Mouse (Mus musculus): ENCODE measurements at regions not wholly inside any gene's neighbourhood (a gene's known extent, or its start where the extent isn't known, plus 50 kb on each side); places are given as distances from the start of the nearest gene placed in this dataset.

GRCm38 (mm10) chr4:125439856-125440255 lies 50.6 kb upstream of the Grik3 start:
- Histone ChIP-seq H3K4me3 (replicated peaks; ENCODE audit: extremely low read depth, low read depth, low read length) (no peak overlapping the region), H3K4me1 (ENCODE audit: control insufficient read depth, insufficient read depth, low read length) (no peaks in the 10 kb centered on the region)
- WGBS = 39% methylated on average over 9 of the region's 9 CpGs
- no peak for DNase-seq
- TF ChIP-seq CTCF (IDR thresholded peaks at IDR 0.05; ENCODE audit: insufficient read depth, low read length) = no peak
- TF ChIP-seq POLR2A (IDR thresholded peaks at IDR 0.05; ENCODE audit: borderline replicate concordance, extremely low read depth, low read depth, low read length) = no peak

DNA sequence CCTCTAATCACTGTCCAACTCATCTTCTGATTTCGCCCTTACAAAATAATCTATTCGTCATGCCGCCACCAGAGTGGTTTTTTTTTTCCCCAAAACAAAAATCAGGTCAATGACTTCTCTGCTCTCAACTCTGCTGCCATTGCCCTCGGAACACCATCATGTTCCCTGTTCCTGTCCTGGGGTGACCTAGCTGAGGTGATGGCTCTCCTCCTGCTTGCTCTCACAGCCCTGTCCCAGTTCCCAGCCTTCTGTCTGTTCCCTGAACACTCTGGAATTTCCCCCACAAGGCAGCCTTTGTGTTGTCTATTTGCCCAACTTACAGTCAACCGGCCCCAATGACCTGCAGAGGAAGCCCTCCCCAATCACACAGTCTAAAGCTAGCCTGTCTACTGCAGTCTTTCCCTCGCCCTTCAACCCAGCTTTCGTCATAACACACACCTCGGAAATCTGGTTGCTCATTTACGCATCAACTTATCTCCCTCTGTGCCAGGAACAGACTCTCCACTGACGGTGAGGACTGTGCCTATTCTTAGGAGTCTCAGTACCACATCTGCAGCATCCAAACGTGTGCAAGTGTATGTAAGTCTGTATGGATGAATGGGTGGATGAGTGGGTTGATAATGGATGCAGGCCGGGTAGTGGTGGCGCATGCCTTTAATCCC lies 53.2 kb upstream of the Grik3 start:
- no peak overlapping the region for H3K4me3 ChIP-seq (replicated peaks; ENCODE audit: extremely low read depth, low read depth, low read length)
- TF ChIP-seq CTCF (IDR thresholded peaks at IDR 0.05; ENCODE audit: insufficient read depth, low read length) (no peak), POLR2A (IDR thresholded peaks at IDR 0.05; ENCODE audit: borderline replicate concordance, extremely low read depth, low read depth, low read length) (no peak)
- 66% methylated on average over 13 of the region's 13 CpGs for WGBS
- no peaks in the 10 kb centered on the region for H3K4me1 ChIP-seq (ENCODE audit: control insufficient read depth, insufficient read depth, low read length)
- no peak for DNase-seq

DNA sequence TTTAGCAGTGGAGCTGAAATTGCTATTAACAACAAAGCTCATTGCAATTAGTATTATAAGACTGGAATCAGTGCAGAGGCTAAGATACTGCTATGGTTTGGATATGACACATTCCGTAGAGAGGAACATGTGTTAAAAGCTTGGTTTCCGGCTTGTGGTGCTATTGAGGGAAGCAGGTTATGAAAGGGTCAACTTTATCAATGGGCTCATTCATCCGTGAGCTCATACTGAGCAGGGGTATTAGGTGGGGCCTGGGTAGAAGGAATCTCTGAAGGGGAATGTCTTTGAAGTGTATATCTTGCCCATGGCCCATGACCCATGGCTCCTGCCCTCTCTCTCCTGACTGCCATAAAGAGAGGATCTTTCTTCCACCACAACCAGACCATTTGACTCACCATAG lies 57.0 kb upstream of the Grik3 start:
- TF ChIP-seq CTCF (IDR thresholded peaks at IDR 0.05; ENCODE audit: insufficient read depth, low read length) = no peak
- 48% methylated on average over 3 of the region's 3 CpGs for WGBS
- DNase-seq = no peak
- Histone ChIP-seq H3K4me3 (replicated peaks; ENCODE audit: extremely low read depth, low read depth, low read length) (no peak overlapping the region), H3K4me1 (ENCODE audit: control insufficient read depth, insufficient read depth, low read length) (no peaks in the 10 kb centered on the region)

GRCm38 (mm10) chr4:125431648-125432047 lies 58.9 kb upstream of the Grik3 start:
- H3K4me1 ChIP-seq (ENCODE audit: control insufficient read depth, insufficient read depth, low read length) = no peaks in the 10 kb centered on the region
- no peak overlapping the region for H3K4me3 ChIP-seq (replicated peaks; ENCODE audit: extremely low read depth, low read depth, low read length)
- TF ChIP-seq CTCF (IDR thresholded peaks at IDR 0.05; ENCODE audit: insufficient read depth, low read length) (no peak), POLR2A (IDR thresholded peaks at IDR 0.05; ENCODE audit: borderline replicate concordance, extremely low read depth, low read depth, low read length) (no peak)
- no peak for DNase-seq

GRCm38 (mm10) chr4:125430845-125431244 lies 59.7 kb upstream of the Grik3 start:
- no peak for DNase-seq
- WGBS = 37% methylated on average over 4 of the region's 4 CpGs
- TF ChIP-seq POLR2A (IDR thresholded peaks at IDR 0.05; ENCODE audit: borderline replicate concordance, extremely low read depth, low read depth, low read length) = no peak
- TF ChIP-seq CTCF (IDR thresholded peaks at IDR 0.05; ENCODE audit: insufficient read depth, low read length) = no peak
- H3K4me1 ChIP-seq (ENCODE audit: control insufficient read depth, insufficient read depth, low read length) = no peaks in the 10 kb centered on the region
- no peak overlapping the region for H3K4me3 ChIP-seq (replicated peaks; ENCODE audit: extremely low read depth, low read depth, low read length)

DNA sequence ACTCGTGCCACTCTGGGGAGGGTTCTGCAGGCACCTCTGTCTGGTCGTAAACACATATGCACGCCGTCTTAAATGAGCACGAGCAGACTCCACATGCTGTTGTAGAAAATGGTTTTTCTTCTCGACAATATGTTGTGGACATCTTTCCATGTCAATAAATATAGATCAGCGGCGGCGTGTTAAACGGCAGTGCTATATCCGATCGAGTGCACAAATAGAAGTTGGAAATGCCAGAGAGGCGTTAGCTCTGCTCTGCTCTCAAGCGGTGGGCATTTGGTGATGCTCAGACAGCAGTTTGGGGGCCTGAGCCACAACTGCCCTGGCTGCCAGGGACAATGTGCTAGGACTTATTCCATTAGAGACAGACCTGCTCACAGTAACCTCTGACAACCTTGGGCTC lies 61.8 kb upstream of the Grik3 start:
- Histone ChIP-seq H3K4me1 (ENCODE audit: control insufficient read depth, insufficient read depth, low read length) (no peaks in the 10 kb centered on the region), H3K4me3 (replicated peaks; ENCODE audit: extremely low read depth, low read depth, low read length) (no peak overlapping the region)
- no peak for TF ChIP-seq POLR2A (IDR thresholded peaks at IDR 0.05; ENCODE audit: borderline replicate concordance, extremely low read depth, low read depth, low read length)
- no peak for TF ChIP-seq CTCF (IDR thresholded peaks at IDR 0.05; ENCODE audit: insufficient read depth, low read length)
- 87% methylated on average over 14 of the region's 14 CpGs for WGBS
- no peak for DNase-seq

- no peaks in the 10 kb centered on the region for H3K4me1 ChIP-seq (ENCODE audit: control insufficient read depth, insufficient read depth, low read length)
- no peak for DNase-seq
- TF ChIP-seq CTCF (IDR thresholded peaks at IDR 0.05; ENCODE audit: insufficient read depth, low read length) (no peak), POLR2A (IDR thresholded peaks at IDR 0.05; ENCODE audit: borderline replicate concordance, extremely low read depth, low read depth, low read length) (no peak)
- no peak overlapping the region for H3K4me3 ChIP-seq (replicated peaks; ENCODE audit: extremely low read depth, low read depth, low read length)
- 42% methylated on average over 5 of the region's 5 CpGs for whole genome bisulfite sequencing
Measured at GRCm38 (mm10) chr4:125420561-125421241, 69.8 kb upstream of the Grik3 start.

DNA sequence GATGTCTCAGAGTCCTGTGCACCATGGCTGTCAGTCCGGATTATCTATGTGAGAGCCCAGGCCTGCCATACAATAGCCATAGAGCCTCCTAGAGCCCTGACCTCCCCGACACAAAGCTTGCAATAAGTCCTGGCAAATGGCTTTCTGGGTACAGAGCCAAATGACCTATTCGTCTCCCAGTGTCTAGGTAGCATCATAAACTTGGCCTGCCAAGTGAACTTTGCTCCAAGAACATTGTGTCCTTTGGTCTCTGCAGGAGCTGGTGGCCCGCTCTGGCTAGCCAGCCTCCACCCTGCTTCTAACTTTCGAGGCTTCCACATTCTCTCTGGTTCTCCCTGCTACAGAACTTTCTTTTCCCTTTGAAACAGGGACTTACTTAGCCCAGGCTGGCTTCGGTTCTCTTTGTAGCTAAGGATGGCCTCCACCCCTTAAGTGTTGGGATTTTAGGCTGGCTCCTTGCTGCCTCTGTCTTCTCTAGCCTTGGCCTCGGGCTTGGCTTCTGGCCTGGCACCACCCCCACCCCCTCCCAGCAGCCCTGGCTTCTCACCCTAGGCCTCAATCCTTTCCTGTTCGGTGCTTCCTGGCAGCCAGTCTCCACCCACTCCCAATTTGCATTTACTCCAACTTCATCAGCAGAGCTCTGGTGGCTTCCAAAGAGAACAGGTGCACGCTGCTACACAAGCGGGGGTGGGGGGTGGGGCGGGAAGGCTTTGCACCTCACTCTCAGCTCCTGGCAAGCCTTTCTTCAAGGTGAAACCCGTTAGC lies 70.8 kb upstream of the Grik3 start:
- Histone ChIP-seq H3K4me3 (replicated peaks; ENCODE audit: extremely low read depth, low read depth, low read length) (no peak overlapping the region), H3K4me1 (ENCODE audit: control insufficient read depth, insufficient read depth, low read length) (no peaks in the 10 kb centered on the region)
- DNase-seq = no peak
- whole genome bisulfite sequencing = 44% methylated on average over 12 of the region's 12 CpGs
- TF ChIP-seq POLR2A (IDR thresholded peaks at IDR 0.05; ENCODE audit: borderline replicate concordance, extremely low read depth, low read depth, low read length) (no peak), CTCF (IDR thresholded peaks at IDR 0.05; ENCODE audit: insufficient read depth, low read length) (no peak)

DNA sequence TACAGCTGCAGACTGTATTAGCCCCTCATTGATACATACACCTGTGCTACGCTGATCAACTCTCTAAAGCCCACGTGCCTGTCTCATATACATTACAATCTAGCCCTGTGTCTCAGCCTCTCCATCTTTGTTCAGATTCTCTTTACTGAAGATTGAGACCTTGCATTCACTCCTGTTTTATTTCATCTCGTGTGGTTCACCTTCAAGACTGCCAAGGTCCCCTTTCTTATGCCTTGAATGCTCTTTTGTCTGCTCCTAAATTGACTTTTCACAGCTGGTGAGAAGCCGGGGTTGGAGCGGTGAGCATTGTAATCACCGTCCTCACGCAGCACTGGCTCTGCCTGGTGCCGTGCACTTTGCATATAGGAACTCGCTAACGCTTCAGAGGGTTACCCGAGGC lies 75.2 kb upstream of the Grik3 start:
- no peak for TF ChIP-seq CTCF (IDR thresholded peaks at IDR 0.05; ENCODE audit: insufficient read depth, low read length)
- TF ChIP-seq POLR2A (IDR thresholded peaks at IDR 0.05; ENCODE audit: borderline replicate concordance, extremely low read depth, low read depth, low read length) = no peak
- Histone ChIP-seq H3K4me1 (ENCODE audit: control insufficient read depth, insufficient read depth, low read length) (no peaks in the 10 kb centered on the region), H3K4me3 (replicated peaks; ENCODE audit: extremely low read depth, low read depth, low read length) (no peak overlapping the region)
- DNase-seq = no peak
- 51% methylated on average over 11 of the region's 11 CpGs for WGBS
